Mouse (Mus musculus) testis, postnatal 14 days (tissue): ENCODE results near the gene Rhox4f.
"Not testable (repeated sequence)": the region's sequence is repeated elsewhere in the genome, so short reads cannot be mapped to it uniquely, and the experiment has no call there.

ENCODE experiments used
- DNase-seq: peaks from one replicate; pipeline ENCODE4 v3.0.0; 2021; ENCODE audit warnings: low spot score

Gene Rhox4f

GRCm38 (mm10) chrX:37607604-37608003, at the start of gene Rhox4f:
TSS of gene Rhox4f (minus strand) at chrX:37607704.
- DNase-seq = not testable (repeated sequence)

GRCm38 (mm10) chrX:37651227-37651626, 43.7 kb upstream of the Rhox4f start, which contains the start of gene Rhox4g:
TSS of gene Rhox4g (minus strand) at chrX:37651327.
- not testable (repeated sequence) for DNase-seq

GRCm38 (mm10) chrX:37643370-37643769, 35.9 kb upstream of the Rhox4f start, which contains the start of gene Rhox2g:
TSS of gene Rhox2g (minus strand) at chrX:37643470.
- not testable (repeated sequence) for DNase-seq

GRCm38 (mm10) chrX:37628512-37628911, 21.0 kb upstream of the Rhox4f start, which contains the start of gene Rhox3g:
TSS of gene Rhox3g (minus strand) at chrX:37628612.
- DNase-seq = not testable (repeated sequence)

- not testable (repeated sequence) for DNase-seq
Measured at GRCm38 (mm10) chrX:37580692-37581091, 26.8 kb downstream of the Rhox4f start, which contains the start of gene Rhox3f. TSS of gene Rhox3f (plus strand) at chrX:37580992.

GRCm38 (mm10) chrX:37572638-37573037, 34.9 kb downstream of the Rhox4f start:
- DNase-seq = not testable (repeated sequence)

GRCm38 (mm10) chrX:37571105-37571504, 36.4 kb downstream of the Rhox4f start, which contains the start of gene Rhox2f:
TSS of gene Rhox2f (plus strand) at chrX:37571405.
- not testable (repeated sequence) for DNase-seq

- DNase-seq = not testable (repeated sequence)
Measured at GRCm38 (mm10) chrX:37557112-37557511, 50.4 kb downstream of the Rhox4f start, which contains the start of gene Rhox4e. TSS of gene Rhox4e (plus strand) at chrX:37557412.
